Mouse (Mus musculus) MEL (cell line): ENCODE measurements around the gene Slc39a11. TPM values are rescaled to one million over a fixed set of nuclear protein-coding genes. Genes with fewer than 3 reads are reported as not detected.

ENCODE experiments used
- DNase-seq: peaks from one replicate; pipeline ENCODE4 v3.0.0; 2011; ENCODE audit warnings: low read depth, low spot score
- H3K27ac ChIP-seq: 2 replicates; pipeline ENCODE4 v1.5.1; 2012; ENCODE audit warnings: low read depth, mild to moderate bottlenecking, control low read depth, low read length, moderate library complexity; ENCODE audit not compliant: control insufficient read depth
- H3K27me3 ChIP-seq, 2 experiments: fragments of 150-350 bp in 1 of 2; sonication (generic) in 1 of 2; 2 replicates each; pipeline ENCODE4 v1.6.1; 2012; ENCODE audit warnings: low read length in 2 of 2, mild to moderate bottlenecking in 2 of 2, improper control_type of control experiment in 1 of 2, moderate library complexity in 1 of 2; ENCODE audit not compliant: insufficient read depth in 2 of 2, control insufficient read depth in 1 of 2
- H3K36me3 ChIP-seq, 2 experiments: 2 replicates each; pipeline ENCODE4 v1.6.1; 2012 to 2014; ENCODE audit warnings: low read length in 2 of 2, improper control_type of control experiment in 1 of 2, inconsistent platforms in 1 of 2, mild to moderate bottlenecking in 1 of 2; ENCODE audit not compliant: insufficient read depth in 2 of 2, control insufficient read depth in 1 of 2
- H3K4me1 ChIP-seq, 2 experiments: fragments of 150-350 bp in 1 of 2; sonication (generic) in 1 of 2; 2 replicates each; pipeline ENCODE4 v1.6.1; 2012; ENCODE audit warnings: low read length in 2 of 2, improper control_type of control experiment in 1 of 2, mild to moderate bottlenecking in 1 of 2; ENCODE audit not compliant: insufficient read depth in 2 of 2, control insufficient read depth in 1 of 2
- H3K4me3 ChIP-seq, 2 experiments: fragments of 150-350 bp in 1 of 2; sonication (generic) in 1 of 2; 2 replicates each; pipeline ENCODE4 v1.5.1; 2012; ENCODE audit warnings: low read depth in 2 of 2, low read length in 2 of 2, mild to moderate bottlenecking in 2 of 2, moderate library complexity in 2 of 2, control low read depth in 1 of 2, improper control_type of control experiment in 1 of 2; ENCODE audit not compliant: control insufficient read depth in 1 of 2, insufficient read depth in 1 of 2
- H3K79me2 ChIP-seq: 2 replicates; pipeline ENCODE4 v1.6.1; 2012; ENCODE audit warnings: mild to moderate bottlenecking, low read length, moderate library complexity; ENCODE audit not compliant: control insufficient read depth, poor library complexity, insufficient read depth
- H3K9ac ChIP-seq: 2 replicates; pipeline ENCODE4 v1.6.1; 2012; ENCODE audit warnings: low read depth, mild to moderate bottlenecking, control low read depth, low read length, moderate library complexity; ENCODE audit not compliant: control insufficient read depth, poor library complexity, severe bottlenecking
- H3K9me3 ChIP-seq: fragments of 150-350 bp; sonication (generic); replicated peaks from 2 replicates; pipeline ENCODE4 v1.6.1; 2012; ENCODE audit warnings: mild to moderate bottlenecking, low read length, improper control_type of control experiment, moderate library complexity; ENCODE audit not compliant: insufficient read depth
- BHLHE40 ChIP-seq: IDR thresholded peaks from 2 replicates; pipeline ENCODE4 v1.6.1; 2012; ENCODE audit warnings: low read depth, mild to moderate bottlenecking, inconsistent platforms, low read length, improper control_type of control experiment, borderline replicate concordance
- CHD2 ChIP-seq: IDR thresholded peaks from 2 replicates; pipeline ENCODE4 v1.6.1; 2011; ENCODE audit warnings: low read length, improper control_type of control experiment
- CTCF ChIP-seq, 3 experiments: IDR thresholded peaks in 2 of 3; conservative IDR thresholded peaks in 1 of 3; 2 replicates each; pipeline ENCODE4 v1.5.1; 2011 to 2012; ENCODE audit warnings: low read length in 3 of 3, low read depth in 2 of 3, mild to moderate bottlenecking in 2 of 3, improper control_type of control experiment in 1 of 3, inconsistent platforms in 1 of 3, mixed read lengths in 1 of 3, moderate library complexity in 1 of 3; ENCODE audit not compliant: control insufficient read depth in 1 of 3, insufficient read depth in 1 of 3, poor library complexity in 1 of 3, severe bottlenecking in 1 of 3
- E2F4 ChIP-seq: IDR thresholded peaks from 2 replicates; pipeline ENCODE4 v1.6.1; 2011; ENCODE audit warnings: low read depth, low read length, improper control_type of control experiment, borderline replicate concordance
- ELF1 ChIP-seq: IDR thresholded peaks from 2 replicates; pipeline ENCODE4 v1.6.1; 2014; ENCODE audit warnings: low read depth, mild to moderate bottlenecking, inconsistent platforms, low read length, improper control_type of control experiment, moderate library complexity
- EP300 ChIP-seq, 2 experiments: IDR thresholded peaks; 2 replicates each; pipeline ENCODE4 v1.6.1; 2011; ENCODE audit warnings: improper control_type of control experiment in 2 of 2, low read length in 2 of 2, low read depth in 1 of 2, mild to moderate bottlenecking in 1 of 2
- ETS1 ChIP-seq: IDR thresholded peaks from 2 replicates; pipeline ENCODE4 v1.6.1; 2012; ENCODE audit warnings: low read depth, mild to moderate bottlenecking, inconsistent platforms, low read length, improper control_type of control experiment, moderate library complexity
- GABPA ChIP-seq: IDR thresholded peaks from 2 replicates; pipeline ENCODE4 v1.6.1; 2012; ENCODE audit warnings: low read depth, mild to moderate bottlenecking, inconsistent platforms, low read length, improper control_type of control experiment, moderate library complexity
- GATA1 ChIP-seq: IDR thresholded peaks from 2 replicates; pipeline ENCODE4 v1.6.1; 2011; ENCODE audit warnings: low read depth, low read length, improper control_type of control experiment
- HCFC1 ChIP-seq: IDR thresholded peaks from 2 replicates; pipeline ENCODE4 v1.6.1; 2012; ENCODE audit warnings: low read depth, mild to moderate bottlenecking, inconsistent platforms, low read length, improper control_type of control experiment, moderate library complexity
- KAT2A ChIP-seq: conservative IDR thresholded peaks from 2 replicates; pipeline ENCODE4 v1.6.1; 2012; ENCODE audit warnings: low read depth, low read length, improper control_type of control experiment, inconsistent platforms
- MAZ ChIP-seq: IDR thresholded peaks from 2 replicates; pipeline ENCODE4 v1.6.1; 2012; ENCODE audit warnings: low read depth, mild to moderate bottlenecking, inconsistent platforms, low read length, improper control_type of control experiment
- MYB ChIP-seq: IDR thresholded peaks from 2 replicates; pipeline ENCODE4 v1.6.1; 2011; ENCODE audit warnings: mild to moderate bottlenecking, low read depth, low read length, improper control_type of control experiment
- MYC ChIP-seq: IDR thresholded peaks from 2 replicates; pipeline ENCODE4 v1.6.1; 2011; ENCODE audit warnings: low read depth, mild to moderate bottlenecking, low read length, improper control_type of control experiment, moderate library complexity
- NELFE ChIP-seq: IDR thresholded peaks from 2 replicates; pipeline ENCODE4 v1.6.1; 2011; ENCODE audit warnings: low read depth, low read length, improper control_type of control experiment
- NRF1 ChIP-seq: IDR thresholded peaks from 2 replicates; pipeline ENCODE4 v1.6.1; 2014; ENCODE audit warnings: low read depth, mild to moderate bottlenecking, inconsistent platforms, low read length, improper control_type of control experiment, moderate library complexity; ENCODE audit not compliant: poor library complexity, insufficient read depth, severe bottlenecking
- POLR2AphosphoS5 ChIP-seq: IDR thresholded peaks from 2 replicates; pipeline ENCODE4 v1.6.1; 2012; ENCODE audit warnings: low read depth, borderline replicate concordance, mild to moderate bottlenecking, inconsistent platforms, low read length, moderate library complexity, mixed read lengths
- RCOR1 ChIP-seq: IDR thresholded peaks from 2 replicates; pipeline ENCODE4 v1.6.1; 2012; ENCODE audit warnings: low read depth, mild to moderate bottlenecking, inconsistent platforms, low read length, improper control_type of control experiment
- SIN3A ChIP-seq: IDR thresholded peaks from 2 replicates; pipeline ENCODE4 v1.6.1; 2012; ENCODE audit warnings: low read length, improper control_type of control experiment, inconsistent platforms
- SMC3 ChIP-seq: IDR thresholded peaks from 2 replicates; pipeline ENCODE4 v1.6.1; 2011; ENCODE audit warnings: low read depth, low read length, improper control_type of control experiment
- TAL1 ChIP-seq: IDR thresholded peaks from 2 replicates; pipeline ENCODE4 v1.6.1; 2012; ENCODE audit warnings: mild to moderate bottlenecking, inconsistent platforms, low read length, moderate library complexity, mixed read lengths
- TBP ChIP-seq: IDR thresholded peaks from 2 replicates; pipeline ENCODE4 v1.8.0; 2011; ENCODE audit warnings: low read depth, low read length, improper control_type of control experiment
- TCF12 ChIP-seq: IDR thresholded peaks from 2 replicates; pipeline ENCODE4 v1.6.1; 2014; ENCODE audit warnings: low read depth, mild to moderate bottlenecking, inconsistent platforms, low read length, improper control_type of control experiment, moderate library complexity
- USF2 ChIP-seq, 2 experiments: IDR thresholded peaks; 2 replicates each; pipeline ENCODE4 v1.6.1; 2011 to 2012; ENCODE audit warnings: improper control_type of control experiment in 2 of 2, low read length in 2 of 2, borderline replicate concordance in 1 of 2, inconsistent platforms in 1 of 2, low read depth in 1 of 2, mild to moderate bottlenecking in 1 of 2; ENCODE audit not compliant: insufficient read depth in 1 of 2
- ZC3H11A ChIP-seq: IDR thresholded peaks from 2 replicates; pipeline ENCODE4 v1.6.1; 2012; ENCODE audit warnings: low read depth, mild to moderate bottlenecking, inconsistent platforms, low read length, improper control_type of control experiment
- ZNF384 ChIP-seq: IDR thresholded peaks from 2 replicates; pipeline ENCODE4 v1.6.1; 2012; ENCODE audit warnings: low read depth, mild to moderate bottlenecking, inconsistent platforms, low read length, improper control_type of control experiment
- polyA plus RNA-seq, 2 experiments: library from polyadenylated mRNA; stranded (reverse) in 1 of 2; unstranded in 1 of 2; fragments of >175 nt in 1 of 2; fragments of >200 nt in 1 of 2; gene quantifications; 2 replicates each; pipeline versions ENCODE4 v1.2.1 to v1.2.4; 2012; ENCODE audit warnings: low replicate concordance in 2 of 2, low read depth in 1 of 2; ENCODE audit not compliant: insufficient read length in 2 of 2, insufficient read depth in 1 of 2, missing spikeins in 1 of 2
- total RNA-seq: library from RNA; depleted of rRNA; stranded (reverse); fragments of 300-350 nt; gene quantifications from 2 replicates; pipeline ENCODE4 v1.2.3, GENCODE M21; 2012

Slc39a11 gene
- total and polyA plus RNA-seq, 3 experiments: 34.2 to 45.6 TPM; not detected in 1

- TF ChIP-seq ELF1 (no peak), GATA1 (no peak), SMC3 (peak; percentile 51), KAT2A (no peak), CTCF (IDR thresholded peaks at IDR 0.05 in 2 of 3, conservative IDR thresholded peaks at IDR 0.05 in 1 of 3; ENCODE audit: control insufficient read depth in 1 of 3, insufficient read depth in 1 of 3, low read depth in 2 of 3, low read length in 3 of 3, poor library complexity in 1 of 3, severe bottlenecking in 1 of 3) (peak; percentile 71 to 94 (median 74)), MYC (no peak), TBP (no peak), RCOR1 (no peak), NELFE (no peak)
- no peaks in the 10 kb centered on the region for H3K79me2 ChIP-seq
- H3K36me3 ChIP-seq: no peaks in the 10 kb centered on the region
- no peaks in the 10 kb centered on the region for H3K4me1 ChIP-seq
- no peak overlapping the region for H3K4me3 ChIP-seq
- H3K27me3 ChIP-seq: no peaks in the 10 kb centered on the region
- H3K9ac ChIP-seq: no peak overlapping the region
- no peak overlapping the region for H3K27ac ChIP-seq
- no peaks in the 10 kb centered on the region for H3K9me3 ChIP-seq
- peak; percentile 43 for DNase-seq
Observed at GRCm38 (mm10) chr11:113412545-113412944, 237.3 kb downstream of the Slc39a11 start.

- Histone ChIP-seq H3K27me3 (no peaks in the 10 kb centered on the region), H3K4me1 (no peaks in the 10 kb centered on the region), H3K4me3 (no peak overlapping the region), H3K27ac (no peak overlapping the region), H3K36me3 (no peaks in the 10 kb centered on the region), H3K79me2 (no peaks in the 10 kb centered on the region), H3K9me3 (no peaks in the 10 kb centered on the region), H3K9ac (no peak overlapping the region)
- no peak for DNase-seq
- TF ChIP-seq KAT2A: no peak
- TF ChIP-seq MYB: no peak
- no peak for TF ChIP-seq EP300 (IDR thresholded peaks at IDR 0.05; ENCODE audit: low read depth in 1 of 2, low read length in 2 of 2)
- no peak for TF ChIP-seq GABPA
- no peak for TF ChIP-seq BHLHE40
- TF ChIP-seq ZC3H11A: no peak
- TF ChIP-seq TCF12: no peak
- TF ChIP-seq SIN3A: no peak
- TF ChIP-seq USF2 (IDR thresholded peaks at IDR 0.05; ENCODE audit: borderline replicate concordance in 1 of 2, insufficient read depth in 1 of 2, low read depth in 1 of 2, low read length in 2 of 2): no peak
- no peak for TF ChIP-seq ZNF384
- TF ChIP-seq MAZ: no peak
- no peak for TF ChIP-seq CHD2
- no peak for TF ChIP-seq POLR2AphosphoS5
- TF ChIP-seq ETS1: no peak
- no peak for TF ChIP-seq HCFC1
- no peak for TF ChIP-seq NRF1
- no peak for TF ChIP-seq TAL1
- TF ChIP-seq E2F4: no peak
Observed at GRCm38 (mm10) chr11:113411798-113412197, 238.1 kb downstream of the Slc39a11 start.
